Mouse (Mus musculus) CH12.LX (cell line): ENCODE results near the gene Adprh. TPM values are rescaled to one million over a fixed set of nuclear protein-coding genes. Genes with fewer than 3 reads are reported as not detected.

Experiments used
- DNase-seq: peaks from one replicate; pipeline ENCODE4 v3.0.0-alpha.2; 2013; ENCODE audit errors: extremely low read depth
- H3K27ac ChIP-seq: 2 replicates; pipeline ENCODE4 v1.5.1; 2012; ENCODE audit warnings: low read depth, mild to moderate bottlenecking, control low read depth, moderate library complexity; ENCODE audit not compliant: insufficient read depth
- H3K27me3 ChIP-seq: replicated peaks from 2 replicates; pipeline ENCODE3; 2012; ENCODE audit warnings: inconsistent platforms
- H3K36me3 ChIP-seq, 2 experiments: replicated peaks in 1 of 2; 2 replicates each; pipeline versions ENCODE3 to v1.6.1; 2012; ENCODE audit warnings: inconsistent platforms in 1 of 2, low read length in 1 of 2, mild to moderate bottlenecking in 1 of 2, mixed read lengths in 1 of 2, moderate library complexity in 1 of 2; ENCODE audit not compliant: control insufficient read depth in 1 of 2, insufficient read depth in 1 of 2
- H3K4me1 ChIP-seq, 2 experiments: 2 replicates each; pipeline ENCODE4 v1.6.1; 2012; ENCODE audit warnings: inconsistent platforms in 1 of 2, moderate library complexity in 1 of 2; ENCODE audit not compliant: insufficient read depth in 2 of 2, control insufficient read depth in 1 of 2
- H3K4me2 ChIP-seq: 2 replicates; pipeline ENCODE4 v1.6.1; 2012; ENCODE audit warnings: low read depth, mild to moderate bottlenecking, control low read depth; ENCODE audit not compliant: poor library complexity, insufficient read depth, severe bottlenecking
- H3K4me3 ChIP-seq, 3 experiments: fragments of 150-350 bp in 1 of 3; sonication (generic) in 1 of 3; replicated peaks in 1 of 3; 2 replicates each; pipeline versions ENCODE3 to v1.5.1; 2011 to 2012; ENCODE audit warnings: low read depth in 2 of 3, low read length in 2 of 3, mild to moderate bottlenecking in 2 of 3, moderate library complexity in 2 of 3, control low read depth in 1 of 3, improper control_type of control experiment in 1 of 3, inconsistent platforms in 1 of 3, mixed read lengths in 1 of 3; ENCODE audit not compliant: poor library complexity in 1 of 3
- H3K79me2 ChIP-seq: replicated peaks from 2 replicates; pipeline ENCODE4 v1.6.1; 2012; ENCODE audit warnings: mild to moderate bottlenecking, moderate library complexity; ENCODE audit not compliant: control insufficient read depth, poor library complexity, insufficient read depth, severe bottlenecking; ENCODE audit errors: extremely low read depth
- H3K9ac ChIP-seq: 2 replicates; pipeline ENCODE4 v1.6.1; 2012; ENCODE audit warnings: low read depth, mild to moderate bottlenecking, control low read depth, moderate library complexity; ENCODE audit not compliant: insufficient read depth
- H3K9me3 ChIP-seq: replicated peaks from 2 replicates; pipeline ENCODE3; 2012; ENCODE audit warnings: low read length, inconsistent platforms, mixed read lengths
- BHLHE40 ChIP-seq: IDR thresholded peaks from 2 replicates; pipeline ENCODE4 v1.6.1; 2011; ENCODE audit warnings: mild to moderate bottlenecking, low read depth, low read length, improper control_type of control experiment
- CHD2 ChIP-seq: IDR thresholded peaks from 2 replicates; pipeline ENCODE4 v1.6.1; 2011; ENCODE audit warnings: low read length, improper control_type of control experiment
- CTCF ChIP-seq, 2 experiments: IDR thresholded peaks in 1 of 2; conservative IDR thresholded peaks in 1 of 2; 2 replicates each; pipeline ENCODE4 v1.5.1; 2011 to 2012; ENCODE audit warnings: low read depth in 2 of 2, low read length in 2 of 2, improper control_type of control experiment in 1 of 2, inconsistent platforms in 1 of 2, mild to moderate bottlenecking in 1 of 2, moderate library complexity in 1 of 2
- E2F4 ChIP-seq: IDR thresholded peaks from 2 replicates; pipeline ENCODE4 v1.6.1; 2011; ENCODE audit warnings: low read depth, low read length, improper control_type of control experiment; ENCODE audit not compliant: insufficient replicate concordance
- EP300 ChIP-seq: IDR thresholded peaks from 2 replicates; pipeline ENCODE4 v1.6.1; 2011; ENCODE audit warnings: low read length, improper control_type of control experiment
- GABPA ChIP-seq: IDR thresholded peaks from 2 replicates; pipeline ENCODE4 v1.6.1; 2012; ENCODE audit warnings: low read depth, low read length, improper control_type of control experiment, inconsistent platforms; ENCODE audit not compliant: insufficient replicate concordance
- HCFC1 ChIP-seq: IDR thresholded peaks from 2 replicates; pipeline ENCODE4 v1.6.1; 2012; ENCODE audit warnings: low read depth, mild to moderate bottlenecking, inconsistent platforms, low read length, improper control_type of control experiment
- IRF4 ChIP-seq: IDR thresholded peaks from 2 replicates; pipeline ENCODE4 v1.6.1; 2014; ENCODE audit warnings: low read depth, mild to moderate bottlenecking, inconsistent platforms, low read length, improper control_type of control experiment
- JUND ChIP-seq: conservative IDR thresholded peaks from 2 replicates; pipeline ENCODE4 v1.6.1; 2011; ENCODE audit warnings: low read depth, low read length, improper control_type of control experiment
- MAX ChIP-seq: IDR thresholded peaks from 2 replicates; pipeline ENCODE4 v1.6.1; 2011; ENCODE audit warnings: low read length, improper control_type of control experiment
- MXI1 ChIP-seq: IDR thresholded peaks from 2 replicates; pipeline ENCODE4 v1.6.1; 2011; ENCODE audit warnings: mild to moderate bottlenecking, low read depth, low read length, improper control_type of control experiment
- NELFE ChIP-seq: IDR thresholded peaks from 2 replicates; pipeline ENCODE4 v1.6.1; 2011; ENCODE audit warnings: low read depth, low read length, improper control_type of control experiment
- NRF1 ChIP-seq: IDR thresholded peaks from 2 replicates; pipeline ENCODE4 v1.6.1; 2014; ENCODE audit warnings: low read depth, mild to moderate bottlenecking, inconsistent platforms, low read length, improper control_type of control experiment, moderate library complexity
- PAX5 ChIP-seq: IDR thresholded peaks from 2 replicates; pipeline ENCODE4 v1.6.1; 2012; ENCODE audit warnings: low read length, inconsistent platforms, mixed read lengths
- POLR2A ChIP-seq: IDR thresholded peaks from 2 replicates; pipeline ENCODE4 v1.6.1; 2011; ENCODE audit warnings: low read depth, mild to moderate bottlenecking, improper control_type of control experiment, low read length
- SMC3 ChIP-seq: IDR thresholded peaks from 2 replicates; pipeline ENCODE4 v1.6.1; 2011; ENCODE audit warnings: low read depth, low read length, improper control_type of control experiment
- TCF12 ChIP-seq: IDR thresholded peaks from 2 replicates; pipeline ENCODE4 v1.6.1; 2014; ENCODE audit warnings: low read depth, mild to moderate bottlenecking, inconsistent platforms, low read length, improper control_type of control experiment
- UBTF ChIP-seq: IDR thresholded peaks from 2 replicates; pipeline ENCODE4 v1.6.1; 2012; ENCODE audit warnings: low read depth, mild to moderate bottlenecking, inconsistent platforms, low read length, improper control_type of control experiment, moderate library complexity
- USF1 ChIP-seq: IDR thresholded peaks from 2 replicates; pipeline ENCODE4 v1.6.1; 2014; ENCODE audit warnings: low read depth, mild to moderate bottlenecking, inconsistent platforms, low read length, improper control_type of control experiment
- ZKSCAN1 ChIP-seq: IDR thresholded peaks from 2 replicates; pipeline ENCODE4 v1.6.1; 2012; ENCODE audit warnings: low read depth, inconsistent platforms, low read length, improper control_type of control experiment, borderline replicate concordance
- dilution Hi-C: fragments of 300-500 bp; cut with MboI; formaldehyde crosslinking; loops from 2 replicates; pipeline ENCODE4 v1.14.3; 2020; ENCODE audit warnings: low sequenced_read_pairs; ENCODE audit not compliant: extremely low pct_unique_long_range_greater_than_20kb, extremely low pct_ligation_motif_present
- in situ Hi-C: fragments of 300-500 bp; cut with MboI; formaldehyde crosslinking; loops from 3 replicates; pipeline ENCODE4 v1.14.3; 2019; ENCODE audit warnings: low sequenced_read_pairs, low pct_ligation_motif_present, low pct_unique_long_range_greater_than_20kb, mixed read lengths
- polyA plus RNA-seq: library from polyadenylated mRNA; unstranded; fragments of >175 nt; gene quantifications from 2 replicates; pipeline ENCODE4 v1.2.1, GENCODE M21; 2012; ENCODE audit warnings: low read depth; ENCODE audit not compliant: insufficient read length
- total RNA-seq, 2 experiments: library from RNA; depleted of rRNA; stranded (reverse); fragments of 300-350 nt in 1 of 2; fragments of >200 nt in 1 of 2; gene quantifications; 2 replicates each; pipeline ENCODE4 v1.2.3; 2012 to 2014

Gene Adprh
- total and polyA plus RNA-seq, 3 experiments, result 45.3 to 82.9 (median 67.7) TPM

DNA sequence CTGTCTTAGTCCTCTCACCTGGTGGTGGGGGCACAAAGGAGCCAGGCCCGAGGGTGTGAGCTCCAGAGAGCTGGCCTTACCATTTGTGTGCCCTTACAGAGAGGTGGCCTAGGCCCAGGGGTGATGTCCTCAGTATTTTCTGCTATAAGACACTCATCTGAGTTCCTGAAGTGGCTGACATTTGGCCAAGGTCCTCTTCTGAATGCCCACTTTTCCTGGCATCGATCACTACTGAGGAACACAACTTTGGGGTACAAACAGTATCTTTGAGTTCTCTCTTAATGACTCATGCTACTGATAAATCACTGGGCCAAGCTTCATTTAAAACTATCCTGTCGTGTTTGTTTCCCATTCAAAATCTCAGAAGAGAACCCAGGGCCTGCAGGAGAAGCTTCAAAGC, 40.0 kb upstream of the Adprh start:
- no peaks in the 10 kb centered on the region for H3K9me3 ChIP-seq
- H3K36me3 ChIP-seq, result peaks cover 76 to 91% of the 10 kb centered on the region in 2 experiments
- H3K9ac ChIP-seq, result no peak overlapping the region
- H3K79me2 ChIP-seq, result peaks cover 2% of the 10 kb centered on the region; the same call in 1 of the 2 replicates
- no peak for DNase-seq
- H3K4me1 ChIP-seq, result 0 out of 4 replicates have a peak, but pooled peaks cover 0 to 3% of the 10 kb centered on the region in 2 experiments
- dilution Hi-C loops, result no loop called here
- TF ChIP-seq GABPA, result no peak
- no peak for TF ChIP-seq JUND
- TF ChIP-seq E2F4, result no peak
- no peak for TF ChIP-seq IRF4
- no peak for TF ChIP-seq ZKSCAN1
- TF ChIP-seq HCFC1, result no peak
- no peak for TF ChIP-seq NELFE
- TF ChIP-seq SMC3, result no peak
- TF ChIP-seq CHD2, result no peak
- no peak for TF ChIP-seq MXI1
- no peak for TF ChIP-seq BHLHE40
- TF ChIP-seq TCF12, result no peak
- TF ChIP-seq PAX5, result no peak
- TF ChIP-seq MAX, result no peak
- TF ChIP-seq POLR2A, result no peak
- TF ChIP-seq CTCF (conservative IDR thresholded peaks at IDR 0.05 in 1 of 2, IDR thresholded peaks at IDR 0.05 in 1 of 2; ENCODE audit: low read depth in 2 of 2, low read length in 2 of 2), result no peak
- TF ChIP-seq UBTF, result no peak
- no peak overlapping the region for H3K4me2 ChIP-seq
- H3K27ac ChIP-seq, result no peak overlapping the region
- H3K4me3 ChIP-seq, result no peak overlapping the region
- H3K27me3 ChIP-seq, result no peaks in the 10 kb centered on the region
- in situ Hi-C loops, result no loop called here

GRCm38 (mm10) chr16:38483582-38484309, 31.2 kb upstream of the Adprh start:
- Histone ChIP-seq H3K4me2 (no peak overlapping the region), H3K36me3 (peaks cover 81 to 96% of the 10 kb centered on the region in 2 experiments), H3K9ac (no peak overlapping the region), H3K79me2 (peaks cover 30% of the 10 kb centered on the region), H3K4me1 (peaks cover 0 to 20% of the 10 kb centered on the region in 2 experiments; a peak in 3 of 4 replicates), H3K27me3 (no peaks in the 10 kb centered on the region), H3K27ac (no peak overlapping the region), H3K9me3 (no peaks in the 10 kb centered on the region), H3K4me3 (no peak overlapping the region)
- dilution Hi-C loops, result no loop called here
- no peak for DNase-seq
- in situ Hi-C loops, result no loop called here
- TF ChIP-seq SMC3 (no peak), EP300 (no peak), USF1 (no peak), BHLHE40 (no peak), NRF1 (no peak)
- TF ChIP-seq, all 38 proteins: peak for 0
